Mouse (Mus musculus) liver, embryonic 11.5 days (tissue): Measurements from ENCODE around the gene Cercam. TPM values are rescaled to one million over a fixed set of nuclear protein-coding genes. Genes with fewer than 3 reads are reported as not detected.
A peak's percentile ranks its signal among the peaks of the same experiment; 100 is the strongest.
"Not testable (repeated sequence)": the region's sequence is repeated elsewhere in the genome, so short reads cannot be mapped to it uniquely, and the experiment has no call there.

ENCODE experiments used
- ATAC-seq: fragments of 200-750 bp; cut with Nextera tagmentation; replicated peaks from 2 replicates; pipeline ENCODE4 v1.8.0; 2017; ENCODE audit warnings: moderate number of reproducible peaks, mild to moderate bottlenecking, moderate TSS enrichment, moderate library complexity; ENCODE audit not compliant: low FRiP score
- DNase-seq: peaks from one replicate; pipeline ENCODE4 v3.0.0-alpha.2; 2017; ENCODE audit warnings: low spot score
- H3K27ac ChIP-seq: fragments of 300-500 bp; sonication (generic); 2 replicates; pipeline ENCODE4 v1.5.1; 2014; ENCODE audit warnings: mild to moderate bottlenecking, low read depth, low read length, control low read depth
- H3K27me3 ChIP-seq: fragments of 300-500 bp; sonication (generic); replicated peaks from 2 replicates; pipeline ENCODE4 v1.6.1; 2014; ENCODE audit warnings: low read length, mixed read lengths; ENCODE audit not compliant: control insufficient read depth, insufficient read depth
- H3K36me3 ChIP-seq: fragments of 300-500 bp; sonication (generic); 2 replicates; pipeline ENCODE4 v1.6.1; 2014; ENCODE audit warnings: mild to moderate bottlenecking, low read length, moderate library complexity, mixed read lengths; ENCODE audit not compliant: control insufficient read depth, insufficient read depth
- H3K4me1 ChIP-seq: fragments of 300-500 bp; sonication (generic); replicated peaks from 2 replicates; pipeline ENCODE4 v1.6.1; 2014; ENCODE audit warnings: low read length, mixed read lengths; ENCODE audit not compliant: control insufficient read depth, insufficient read depth
- H3K4me2 ChIP-seq: fragments of 300-500 bp; sonication (generic); 2 replicates; pipeline ENCODE4 v1.6.1; 2014; ENCODE audit warnings: mild to moderate bottlenecking, control low read depth, moderate library complexity
- H3K4me3 ChIP-seq: fragments of 300-500 bp; sonication (generic); 2 replicates; pipeline ENCODE4 v1.5.1; 2014; ENCODE audit warnings: low read depth, low read length, control low read depth
- H3K9ac ChIP-seq: fragments of 300-500 bp; sonication (generic); 2 replicates; pipeline ENCODE4 v1.6.1; 2014; ENCODE audit warnings: low read depth, low read length, control low read depth
- H3K9me3 ChIP-seq: fragments of 300-500 bp; sonication (generic); 2 replicates; pipeline ENCODE4 v1.6.1; 2016; ENCODE audit warnings: low read length, inconsistent platforms, mixed read lengths; ENCODE audit not compliant: control insufficient read depth
- WGBS: fragments of 180-500 bp; shearing (Covaris S2); extraction: QIAGEN DNeasy Blood & Tissue Kit; methylation state at CpG from one replicate; pipeline ENCODE4 v1.1.7; 2014; 5-methylcytosine and 5-hydroxymethylcytosine counted together
- microRNA-seq: library from miRNA; unstranded; fragments of <30 nt; microRNA quantifications from one replicate; pipeline ENCODE4, GENCODE M21; 2017; ENCODE audit warnings: borderline number of aligned reads
- polyA plus RNA-seq: library from polyadenylated mRNA; unstranded; fragments of >200 nt; fragmentation: Nextera tagmentation; extraction: Ambion mirVana; gene quantifications from 2 replicates; pipeline ENCODE4 v1.2.1, GENCODE M21; 2014

Gene Cercam
- polyA plus RNA-seq, 1 experiment from 2014 or later = 49.0 TPM

DNA sequence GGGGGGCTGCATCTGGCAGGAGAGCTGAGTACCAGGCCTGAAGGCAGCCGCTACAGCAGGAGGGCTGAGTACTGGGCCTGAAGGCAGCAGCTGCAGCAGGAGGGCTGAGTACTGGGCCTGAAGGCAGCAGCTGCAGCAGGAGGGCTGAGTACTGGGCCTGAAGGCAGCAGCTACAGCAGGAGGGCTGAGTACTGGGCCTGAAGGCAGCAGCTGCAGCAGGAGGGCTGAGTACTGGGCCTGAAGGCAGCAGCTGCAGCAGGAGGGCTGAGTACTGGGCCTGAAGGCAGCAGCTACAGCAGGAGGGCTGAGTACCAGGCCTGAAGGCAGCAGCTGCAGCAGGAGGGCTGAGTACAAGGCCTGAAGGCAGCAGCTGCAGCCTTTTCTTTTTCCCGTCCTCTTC lies 39.2 kb downstream of the Cercam start:
- not testable (repeated sequence) for H3K9me3 ChIP-seq, H3K27me3 ChIP-seq, DNase-seq, H3K4me1 ChIP-seq, H3K4me3 ChIP-seq, ATAC-seq, H3K4me2 ChIP-seq, H3K27ac ChIP-seq, H3K9ac ChIP-seq
- peaks cover 55% of the 10 kb centered on the region for H3K36me3 ChIP-seq
- WGBS = 80% methylated on average over 2 of the region's 2 CpGs

DNA sequence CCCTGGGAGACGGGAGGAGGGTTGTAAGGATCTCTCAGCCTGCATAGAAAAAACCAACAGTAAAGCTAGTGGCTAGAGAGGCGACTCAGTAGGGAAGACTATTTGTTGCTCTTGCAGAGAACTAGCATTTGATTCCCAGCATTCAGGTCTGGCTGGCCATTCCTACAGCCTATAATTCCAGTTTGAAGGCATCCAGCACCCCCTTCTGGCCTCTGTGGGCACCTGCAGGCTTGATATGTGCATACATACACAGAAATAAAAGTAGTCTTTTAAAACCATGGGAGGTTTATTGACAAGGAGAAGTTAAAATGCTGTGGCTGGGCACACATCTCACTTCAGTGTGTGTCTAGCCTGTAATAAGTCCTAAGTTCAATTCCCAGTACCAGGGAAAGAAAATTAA lies 41.1 kb downstream of the Cercam start:
- DNase-seq (no peak), ATAC-seq (no peak)
- 84% methylated on average over 2 of the region's 2 CpGs for WGBS
- Histone ChIP-seq H3K27me3 (no peaks in the 10 kb centered on the region), H3K27ac (no peak overlapping the region), H3K9ac (no peak overlapping the region), H3K4me1 (no peaks in the 10 kb centered on the region), H3K36me3 (peaks cover 50% of the 10 kb centered on the region), H3K4me2 (no peak overlapping the region), H3K4me3 (no peak overlapping the region), H3K9me3 (no peaks in the 10 kb centered on the region)

GRCm38 (mm10) chr2:29917621-29918020 lies 48.7 kb downstream of the Cercam start:
- Histone ChIP-seq H3K27ac (no peak overlapping the region), H3K27me3 (no peaks in the 10 kb centered on the region), H3K36me3 (peaks cover 61% of the 10 kb centered on the region), H3K9me3 (no peaks in the 10 kb centered on the region), H3K4me3 (no peak overlapping the region), H3K4me1 (no peaks in the 10 kb centered on the region), H3K9ac (no peak overlapping the region), H3K4me2 (no peak overlapping the region)
- ATAC-seq (peak; percentile 70), DNase-seq (no peak)
- 84% methylated on average over 11 of the region's 11 CpGs for WGBS

DNA sequence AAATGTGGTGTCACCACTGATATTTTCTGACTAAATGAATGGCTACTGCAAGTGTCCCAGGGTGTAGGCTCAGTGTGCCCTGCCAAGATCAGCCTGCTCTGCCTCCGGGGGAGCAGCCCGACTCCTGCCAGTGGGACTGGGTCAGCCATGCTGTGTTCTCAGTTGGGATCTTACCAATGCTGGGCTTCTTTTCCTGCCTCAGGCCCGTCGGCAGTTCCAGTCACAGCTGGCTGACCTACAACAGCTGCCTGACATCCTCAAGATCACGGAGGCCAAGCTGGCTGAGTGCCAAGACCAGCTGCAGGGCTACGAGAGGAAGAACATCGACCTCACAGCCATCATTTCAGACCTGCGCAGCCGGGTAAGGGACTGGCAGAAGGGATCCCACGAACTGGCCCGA lies 53.0 kb downstream of the Cercam start:
- no peak overlapping the region for H3K9ac ChIP-seq
- peaks cover 61% of the 10 kb centered on the region for H3K36me3 ChIP-seq
- no peak overlapping the region for H3K27ac ChIP-seq
- no peaks in the 10 kb centered on the region for H3K27me3 ChIP-seq
- no peak overlapping the region for H3K4me3 ChIP-seq
- H3K9me3 ChIP-seq = no peaks in the 10 kb centered on the region
- DNase-seq (no peak), ATAC-seq (no peak)
- no peak overlapping the region for H3K4me2 ChIP-seq
- 78% methylated on average over 11 of the region's 11 CpGs for WGBS
- H3K4me1 ChIP-seq = no peaks in the 10 kb centered on the region

DNA sequence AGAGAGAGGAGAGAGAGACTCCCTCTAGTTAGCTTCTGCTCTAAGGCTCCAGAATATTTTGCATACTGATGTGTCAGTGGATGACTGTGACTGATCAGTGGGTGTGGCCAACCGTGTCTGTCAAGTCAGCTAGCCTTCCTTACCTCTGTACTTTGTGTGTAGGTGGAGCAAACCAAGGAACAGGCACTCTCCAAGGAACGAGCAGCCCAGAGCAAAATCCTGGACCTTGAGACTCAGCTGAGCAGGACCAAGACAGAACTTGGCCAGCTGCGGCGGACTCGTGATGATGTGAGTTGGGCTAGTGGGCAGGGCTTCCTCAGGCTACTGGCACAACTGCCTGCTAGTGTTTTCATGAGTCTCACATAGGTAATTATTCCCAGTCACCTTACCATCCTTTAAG lies 57.6 kb downstream of the Cercam start:
- H3K4me3 ChIP-seq = no peak overlapping the region
- ATAC-seq (no peak), DNase-seq (no peak)
- no peak overlapping the region for H3K4me2 ChIP-seq
- no peaks in the 10 kb centered on the region for H3K9me3 ChIP-seq
- H3K36me3 ChIP-seq = peaks cover 46% of the 10 kb centered on the region
- no peaks in the 10 kb centered on the region for H3K27me3 ChIP-seq
- H3K4me1 ChIP-seq = no peaks in the 10 kb centered on the region
- H3K9ac ChIP-seq = no peak overlapping the region
- no peak overlapping the region for H3K27ac ChIP-seq
- 89% methylated on average over 5 of the region's 5 CpGs for WGBS

DNA sequence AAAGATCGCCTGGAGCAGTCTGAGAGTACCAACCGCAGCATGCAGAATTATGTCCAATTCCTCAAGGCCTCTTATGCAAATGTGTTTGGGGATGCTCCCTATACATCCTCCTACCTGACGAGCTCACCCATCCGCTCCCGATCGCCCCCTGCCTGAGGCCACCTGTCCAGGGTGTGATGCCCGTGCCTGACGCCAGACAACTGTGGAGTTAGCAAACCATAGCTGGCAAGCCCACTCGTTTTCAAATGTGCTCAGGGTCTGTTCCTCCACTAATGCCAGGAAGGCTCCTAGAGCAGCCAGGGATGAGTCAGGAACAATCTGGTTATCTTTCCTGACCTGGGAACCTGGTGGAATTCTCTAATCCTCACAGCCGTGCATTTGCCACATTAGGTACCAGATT lies 61.5 kb downstream of the Cercam start:
- DNase-seq (no peak), ATAC-seq (no peak)
- Histone ChIP-seq H3K36me3 (peaks cover 26% of the 10 kb centered on the region), H3K4me2 (no peak overlapping the region), H3K9ac (no peak overlapping the region), H3K4me1 (no peaks in the 10 kb centered on the region), H3K4me3 (no peak overlapping the region), H3K27me3 (no peaks in the 10 kb centered on the region), H3K9me3 (no peaks in the 10 kb centered on the region), H3K27ac (no peak overlapping the region)
- WGBS = 87% methylated on average over 10 of the region's 10 CpGs

- Histone ChIP-seq H3K9me3 (no peaks in the 10 kb centered on the region), H3K27ac (no peak overlapping the region), H3K4me2 (no peak overlapping the region), H3K27me3 (no peaks in the 10 kb centered on the region), H3K4me3 (no peak overlapping the region), H3K9ac (no peak overlapping the region), H3K4me1 (peaks cover 4% of the 10 kb centered on the region), H3K36me3 (peaks cover 19% of the 10 kb centered on the region)
- ATAC-seq (no peak), DNase-seq (no peak)
- WGBS = 90% methylated on average over 6 of the region's 6 CpGs
Observed at GRCm38 (mm10) chr2:29931194-29931593, 62.2 kb downstream of the Cercam start.

Small RNAs within 50 kb of the gene (microRNA-seq; reads per million reads assigned to microRNA genes)
- gene Mir219a-2 (not detected), gene Mir219b (not detected)

Other genes starting within 250 kb of the Cercam start
- 15.2 and 16.5 TPM in 2 replicates for gene Rapgef1, start 249.4 kb upstream of the Cercam start, polyA plus RNA-seq
- gene Gm13420, start 117.5 kb upstream of the Cercam start, polyA plus RNA-seq = 0.77 and 0.88 TPM in 2 replicates
- gene Gm13547, start 109.9 kb upstream of the Cercam start, polyA plus RNA-seq = 1.1 TPM in 1 of 2 replicates, not detected in the other
- gene Coq4, start 81.7 kb upstream of the Cercam start, polyA plus RNA-seq = 36.1 and 38.8 TPM in 2 replicates
- 27.7 and 29.0 TPM in 2 replicates for gene Trub2, start 80.7 kb upstream of the Cercam start, polyA plus RNA-seq
- gene Slc27a4, start 66.5 kb upstream of the Cercam start, polyA plus RNA-seq = 5.2 and 5.3 TPM in 2 replicates
- gene Urm1, start 49.1 kb upstream of the Cercam start, polyA plus RNA-seq = 21.1 TPM in 2 replicates
- 81.7 and 83.4 TPM in 2 replicates for gene Odf2, start 20.1 kb downstream of the Cercam start, polyA plus RNA-seq
- gene Gle1, start 66.3 kb downstream of the Cercam start, polyA plus RNA-seq = 58.0 and 62.8 TPM in 2 replicates
- 40.4 and 50.2 TPM in 2 replicates for gene Sptan1, start 96.4 kb downstream of the Cercam start, polyA plus RNA-seq
- gene Wdr34, start 179.7 kb downstream of the Cercam start, polyA plus RNA-seq = 22.1 and 25.1 TPM in 2 replicates
- gene Set, start 188.2 kb downstream of the Cercam start, polyA plus RNA-seq = 641 and 659 TPM in 2 replicates
- gene Pkn3, start 208.5 kb downstream of the Cercam start, polyA plus RNA-seq = 9.6 and 10.2 TPM in 2 replicates
- 51.9 and 53.7 TPM in 2 replicates for gene Zdhhc12, start 224.5 kb downstream of the Cercam start, polyA plus RNA-seq